Mouse (Mus musculus): ENCODE data around the gene Arhgdib.

- TF ChIP-seq CTCF (IDR thresholded peaks at IDR 0.05; ENCODE audit: extremely low read depth, insufficient read depth, low read length) (no peak), POLR2A (IDR thresholded peaks at IDR 0.05; ENCODE audit: extremely low read depth, insufficient read depth, low read length) (no peak)
These were observed 53.8 kb downstream of the Arhgdib start for GRCm38 (mm10) chr6:136887854-136888253.
